Mouse (Mus musculus) ES-Bruce4 (cell line): Measurements from ENCODE around the gene Arhgap6. TPM values are rescaled to one million over a fixed set of nuclear protein-coding genes. Genes with fewer than 3 reads are reported as not detected.

ENCODE experiments used
- H3K27ac ChIP-seq: 2 replicates; pipeline ENCODE4 v1.5.1; 2012; ENCODE audit warnings: low read length, inconsistent platforms; ENCODE audit not compliant: insufficient read depth
- H3K27me3 ChIP-seq: 2 replicates; pipeline ENCODE4 v1.6.1; 2012; ENCODE audit warnings: mild to moderate bottlenecking, low read length, inconsistent platforms; ENCODE audit not compliant: control insufficient read depth, poor library complexity, insufficient read depth, severe bottlenecking
- H3K36me3 ChIP-seq: 2 replicates; pipeline ENCODE4 v1.6.1; 2012; ENCODE audit warnings: inconsistent platforms, mild to moderate bottlenecking, low read length, moderate library complexity; ENCODE audit not compliant: control insufficient read depth, poor library complexity, insufficient read depth, severe bottlenecking
- H3K4me1 ChIP-seq: one replicate; pipeline ENCODE4 v1.8.1; 2011; ENCODE audit warnings: low read length; ENCODE audit not compliant: control insufficient read depth, insufficient read depth
- H3K4me3 ChIP-seq: 2 replicates; pipeline ENCODE4 v1.5.1; 2011; ENCODE audit warnings: low read depth, mild to moderate bottlenecking, low read length
- H3K9ac ChIP-seq: 2 replicates; pipeline ENCODE4 v1.6.1; 2012; ENCODE audit warnings: low read depth, mild to moderate bottlenecking, inconsistent platforms; ENCODE audit not compliant: poor library complexity, severe bottlenecking
- H3K9me3 ChIP-seq: replicated peaks from 2 replicates; pipeline ENCODE4 v1.6.1; 2012; ENCODE audit warnings: mild to moderate bottlenecking, low read length, inconsistent platforms; ENCODE audit not compliant: control insufficient read depth, poor library complexity, insufficient read depth, severe bottlenecking
- CTCF ChIP-seq: IDR thresholded peaks from one replicate; pipeline ENCODE4 v1.8.1; 2011; ENCODE audit warnings: low read depth, low read length
- EP300 ChIP-seq: IDR thresholded peaks from 2 replicates; pipeline ENCODE4 v1.6.1; 2011; ENCODE audit warnings: low read depth, low read length; ENCODE audit not compliant: insufficient read depth
- POLR2A ChIP-seq: IDR thresholded peaks from one replicate; pipeline ENCODE4 v1.8.1; 2011; ENCODE audit warnings: low read length; ENCODE audit not compliant: insufficient read depth
- polyA plus RNA-seq: library from polyadenylated mRNA; stranded (reverse); fragments of >200 nt; gene quantifications from 2 replicates; pipeline ENCODE4 v1.2.4, GENCODE M21; 2011; ENCODE audit warnings: low read depth; ENCODE audit not compliant: missing spikeins, insufficient read depth, insufficient read length

The Arhgap6 gene
- polyA plus RNA-seq, 1 experiment = 1.2 TPM

- no peak overlapping the region for H3K27ac ChIP-seq
- H3K9ac ChIP-seq = no peak overlapping the region
- H3K4me1 ChIP-seq = no peaks in the 10 kb centered on the region
- no peaks in the 10 kb centered on the region for H3K27me3 ChIP-seq
- no peak overlapping the region for H3K4me3 ChIP-seq
- no peak for TF ChIP-seq CTCF
- TF ChIP-seq POLR2A = no peak
- no peak for TF ChIP-seq EP300
- no peaks in the 10 kb centered on the region for H3K36me3 ChIP-seq
- no peaks in the 10 kb centered on the region for H3K9me3 ChIP-seq
Observed at GRCm38 (mm10) chrX:169262212-169262611, 467.3 kb downstream of the Arhgap6 start.

GRCm38 (mm10) chrX:169263433-169264172 lies 468.7 kb downstream of the Arhgap6 start:
- H3K4me1 ChIP-seq = no peaks in the 10 kb centered on the region
- H3K27me3 ChIP-seq = no peaks in the 10 kb centered on the region
- no peak overlapping the region for H3K4me3 ChIP-seq
- TF ChIP-seq CTCF (no peak), EP300 (no peak), POLR2A (no peak)
- no peak overlapping the region for H3K9ac ChIP-seq
- no peaks in the 10 kb centered on the region for H3K9me3 ChIP-seq
- no peak overlapping the region for H3K27ac ChIP-seq
- H3K36me3 ChIP-seq = no peaks in the 10 kb centered on the region

DNA sequence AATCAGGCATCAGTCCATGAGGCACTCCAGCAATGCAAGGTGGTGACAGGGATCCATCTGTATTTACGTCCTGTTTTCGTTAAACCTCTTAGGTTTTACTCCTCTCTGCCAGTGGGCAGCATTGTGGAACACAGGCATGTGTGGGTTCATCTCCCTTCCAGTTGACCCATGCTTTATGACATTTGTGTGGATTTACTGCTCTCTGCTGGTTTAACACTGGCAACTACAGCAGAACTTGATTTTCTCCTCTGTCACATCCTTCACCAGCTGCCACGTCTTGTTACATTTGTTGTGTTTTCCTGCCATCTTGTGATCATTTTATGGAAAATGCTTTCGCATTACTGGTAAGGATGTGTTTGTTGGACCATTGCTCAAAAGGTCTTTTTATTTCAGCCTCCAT lies 504.7 kb downstream of the Arhgap6 start:
- Histone ChIP-seq H3K27me3 (no peaks in the 10 kb centered on the region), H3K9ac (no peak overlapping the region), H3K4me3 (no peak overlapping the region), H3K36me3 (no peaks in the 10 kb centered on the region), H3K9me3 (no peaks in the 10 kb centered on the region), H3K4me1 (no peaks in the 10 kb centered on the region), H3K27ac (no peak overlapping the region)
- no peak for TF ChIP-seq POLR2A
- no peak for TF ChIP-seq CTCF
- TF ChIP-seq EP300 = no peak

- Histone ChIP-seq H3K36me3 (no peaks in the 10 kb centered on the region), H3K9me3 (no peaks in the 10 kb centered on the region), H3K4me1 (no peaks in the 10 kb centered on the region), H3K9ac (peak overlapping the region; percentile 33; the same call in 1 of the 2 replicates), H3K4me3 (peak overlapping the region; percentile 25; the same call in 1 of the 2 replicates), H3K27ac (no peak overlapping the region), H3K27me3 (no peaks in the 10 kb centered on the region)
- TF ChIP-seq EP300 = no peak
- TF ChIP-seq POLR2A = no peak
- TF ChIP-seq CTCF = no peak
Observed at GRCm38 (mm10) chrX:169302271-169303045, 507.6 kb downstream of the Arhgap6 start.

DNA sequence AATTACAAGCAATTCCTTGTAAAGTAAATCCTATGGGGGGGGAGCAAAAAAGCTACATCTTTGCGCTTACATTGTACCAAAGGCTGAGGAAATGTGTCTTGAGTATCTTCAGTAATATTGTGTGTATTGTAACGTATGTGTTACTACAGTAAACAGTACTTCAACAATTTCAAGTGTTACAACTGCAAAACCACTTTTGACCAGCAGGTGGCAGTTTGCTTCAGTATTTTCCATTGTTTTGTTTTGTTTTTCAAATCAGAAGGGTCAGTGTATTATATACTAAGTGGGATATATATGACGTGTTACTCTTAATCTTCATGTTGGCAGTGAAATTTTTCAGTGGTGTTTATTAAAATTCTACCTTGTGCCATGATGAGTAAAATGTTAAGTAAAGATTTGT lies 509.0 kb downstream of the Arhgap6 start:
- Histone ChIP-seq H3K9ac (no peak overlapping the region), H3K36me3 (no peaks in the 10 kb centered on the region), H3K27me3 (no peaks in the 10 kb centered on the region), H3K9me3 (no peaks in the 10 kb centered on the region), H3K4me3 (no peak overlapping the region), H3K27ac (no peak overlapping the region), H3K4me1 (no peaks in the 10 kb centered on the region)
- no peak for TF ChIP-seq EP300
- TF ChIP-seq POLR2A = no peak
- no peak for TF ChIP-seq CTCF

DNA sequence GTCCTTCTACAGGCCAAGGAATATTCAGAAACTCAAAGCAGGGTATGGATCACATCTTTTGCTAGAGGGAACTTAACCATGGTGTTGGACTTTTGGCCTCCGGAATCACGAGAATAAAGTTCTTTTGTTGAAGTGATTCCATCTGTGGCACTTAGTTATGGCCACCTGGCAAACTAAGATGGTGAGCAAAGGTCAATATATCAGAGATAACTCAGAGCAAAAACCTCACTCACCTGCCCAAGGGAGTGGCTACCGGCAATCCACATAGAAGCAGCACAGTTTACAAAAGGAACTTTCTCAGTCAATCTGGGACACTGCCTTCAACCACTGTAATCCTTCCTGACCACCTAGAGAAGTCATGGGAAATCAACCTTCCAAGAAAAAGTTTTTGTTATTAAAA lies 513.7 kb downstream of the Arhgap6 start:
- no peaks in the 10 kb centered on the region for H3K27me3 ChIP-seq
- H3K9ac ChIP-seq = no peak overlapping the region
- H3K36me3 ChIP-seq = no peaks in the 10 kb centered on the region; the same call in 1 of the 2 replicates
- no peaks in the 10 kb centered on the region for H3K4me1 ChIP-seq
- H3K4me3 ChIP-seq = no peak overlapping the region
- no peaks in the 10 kb centered on the region for H3K9me3 ChIP-seq
- no peak for TF ChIP-seq CTCF
- no peak for TF ChIP-seq POLR2A
- no peak for TF ChIP-seq EP300
- no peak overlapping the region for H3K27ac ChIP-seq
